Mouse (Mus musculus) hindbrain, embryonic 16.5 days (tissue): ENCODE data around the gene Rnps1. TPM values are rescaled to one million over a fixed set of nuclear protein-coding genes. Genes with fewer than 3 reads are reported as not detected.
A peak's percentile ranks its signal among the peaks of the same experiment; 100 is the strongest.

Experiments used
- ATAC-seq: fragments of 200-750 bp; cut with Nextera tagmentation; 2 replicates; pipeline ENCODE4 v1.8.0; 2017; ENCODE audit warnings: moderate TSS enrichment, moderate library complexity
- H3K27ac ChIP-seq: fragments of 300-500 bp; sonication (generic); 2 replicates; pipeline ENCODE4 v1.5.1; 2014; ENCODE audit warnings: low read depth, mild to moderate bottlenecking, control low read depth, low read length, moderate library complexity
- H3K27me3 ChIP-seq: fragments of 300-500 bp; sonication (generic); replicated peaks from 2 replicates; pipeline ENCODE4 v1.6.1; 2014; ENCODE audit warnings: low read length; ENCODE audit not compliant: control insufficient read depth, insufficient read depth
- H3K36me3 ChIP-seq: fragments of 300-500 bp; sonication (generic); 2 replicates; pipeline ENCODE4 v1.6.1; 2014; ENCODE audit warnings: mild to moderate bottlenecking, low read length, moderate library complexity, mixed read lengths; ENCODE audit not compliant: control insufficient read depth, insufficient read depth
- H3K4me1 ChIP-seq: fragments of 300-500 bp; sonication (generic); 2 replicates; pipeline ENCODE4 v1.6.1; 2014; ENCODE audit warnings: low read depth, low read length; ENCODE audit not compliant: control insufficient read depth, insufficient read depth
- H3K4me2 ChIP-seq: fragments of 300-500 bp; sonication (generic); 2 replicates; pipeline ENCODE4 v1.6.1; 2014; ENCODE audit warnings: mild to moderate bottlenecking, low read length, control low read depth, moderate library complexity
- H3K4me3 ChIP-seq: fragments of 300-500 bp; sonication (generic); 2 replicates; pipeline ENCODE4 v1.5.1; 2014; ENCODE audit warnings: mild to moderate bottlenecking, low read length, control low read depth, moderate library complexity
- H3K9ac ChIP-seq: fragments of 300-500 bp; sonication (generic); 2 replicates; pipeline ENCODE4 v1.6.1; 2014; ENCODE audit warnings: low read depth, mild to moderate bottlenecking, control low read depth, low read length, moderate library complexity
- H3K9me3 ChIP-seq: fragments of 300-500 bp; sonication (generic); 2 replicates; pipeline ENCODE4 v1.6.1; 2014; ENCODE audit warnings: mild to moderate bottlenecking, low read length, moderate library complexity; ENCODE audit not compliant: control insufficient read depth
- WGBS: fragments of 180-500 bp; shearing (Covaris S2); extraction: QIAGEN DNeasy Blood & Tissue Kit; methylation state at CpG from one replicate; pipeline ENCODE4 v1.1.7; 2014; 5-methylcytosine and 5-hydroxymethylcytosine counted together
- polyA plus RNA-seq: library from polyadenylated mRNA; unstranded; fragments of >200 nt; fragmentation: Nextera tagmentation; extraction: Ambion mirVana; gene quantifications from 2 replicates; pipeline ENCODE4 v1.2.1, GENCODE M21; 2015

The Rnps1 gene
- polyA plus RNA-seq, 1 experiment from 2014 or later, result 304 TPM

GRCm38 (mm10) chr17:24393527-24393926 is 20.8 kb upstream of the Rnps1 start:
- Histone ChIP-seq H3K9ac (no peak overlapping the region; the same call in 1 of the 2 replicates), H3K9me3 (no peaks in the 10 kb centered on the region), H3K36me3 (peaks cover 29% of the 10 kb centered on the region), H3K27me3 (no peaks in the 10 kb centered on the region), H3K4me1 (no peaks in the 10 kb centered on the region), H3K4me3 (no peak overlapping the region), H3K4me2 (no peak overlapping the region), H3K27ac (no peak overlapping the region)
- ATAC-seq, result no peak
- 24% methylated on average over 4 of the region's 4 CpGs for WGBS

DNA sequence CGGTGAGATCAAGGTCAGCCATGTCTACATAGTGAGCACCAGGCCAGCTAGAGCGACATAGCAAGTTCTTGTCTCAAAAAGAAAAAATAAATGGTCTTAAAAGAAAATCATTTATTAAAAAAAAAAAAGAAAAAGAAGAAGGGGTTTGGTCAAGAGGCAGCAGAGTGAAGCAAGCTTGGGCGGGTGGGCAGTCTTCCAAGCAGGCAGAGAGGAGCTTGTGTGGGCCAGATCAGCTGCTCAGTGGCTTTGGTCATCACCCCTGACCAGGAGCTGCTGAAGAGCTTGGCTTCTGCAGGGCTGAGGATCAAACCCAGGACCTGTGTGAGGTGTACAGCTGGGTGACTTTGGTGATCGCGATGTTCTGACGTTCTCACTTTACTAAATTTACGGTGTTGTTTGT is 19.9 kb upstream of the Rnps1 start:
- H3K4me1 ChIP-seq, result no peaks in the 10 kb centered on the region
- no peak overlapping the region for H3K27ac ChIP-seq
- no peak overlapping the region for H3K4me2 ChIP-seq
- H3K27me3 ChIP-seq, result no peaks in the 10 kb centered on the region
- no peak overlapping the region for H3K9ac ChIP-seq
- WGBS, result 85% methylated on average over 7 of the region's 7 CpGs
- peaks cover 32% of the 10 kb centered on the region for H3K36me3 ChIP-seq
- no peak overlapping the region for H3K4me3 ChIP-seq
- no peaks in the 10 kb centered on the region for H3K9me3 ChIP-seq
- no peak for ATAC-seq

GRCm38 (mm10) chr17:24402371-24402770 is 12.0 kb upstream of the Rnps1 start:
- peaks cover 43% of the 10 kb centered on the region for H3K36me3 ChIP-seq
- H3K27ac ChIP-seq, result no peak overlapping the region
- H3K4me1 ChIP-seq, result no peaks in the 10 kb centered on the region
- H3K4me3 ChIP-seq, result no peak overlapping the region
- no peaks in the 10 kb centered on the region for H3K9me3 ChIP-seq
- no peak for ATAC-seq
- H3K27me3 ChIP-seq, result no peaks in the 10 kb centered on the region
- no peak overlapping the region for H3K4me2 ChIP-seq
- no peak overlapping the region for H3K9ac ChIP-seq
- 79% methylated on average over 3 of the region's 3 CpGs for WGBS

- no peak for ATAC-seq
- no peaks in the 10 kb centered on the region for H3K9me3 ChIP-seq
- H3K4me3 ChIP-seq, result no peak overlapping the region
- H3K9ac ChIP-seq, result no peak overlapping the region
- H3K27ac ChIP-seq, result no peak overlapping the region
- no peak overlapping the region for H3K4me2 ChIP-seq
- no peaks in the 10 kb centered on the region for H3K27me3 ChIP-seq
- no peaks in the 10 kb centered on the region for H3K4me1 ChIP-seq
- peaks cover 25% of the 10 kb centered on the region for H3K36me3 ChIP-seq
- 89% methylated on average over 12 of the region's 12 CpGs for WGBS
Observed at GRCm38 (mm10) chr17:24407116-24407803, 7.1 kb upstream of the Rnps1 start.

GRCm38 (mm10) chr17:24413557-24414211 is 681 bp upstream of the Rnps1 start:
- ATAC-seq, result peak; percentile 44
- H3K36me3 ChIP-seq, result peaks cover 12% of the 10 kb centered on the region
- peak overlapping the region; percentile 91 for H3K27ac ChIP-seq
- peak overlapping the region; percentile 63 for H3K9ac ChIP-seq
- H3K27me3 ChIP-seq, result no peaks in the 10 kb centered on the region
- peaks cover 23% of the 10 kb centered on the region for H3K4me1 ChIP-seq
- H3K9me3 ChIP-seq, result no peaks in the 10 kb centered on the region
- WGBS, result 35% methylated on average over 22 of the region's 22 CpGs
- H3K4me3 ChIP-seq, result peak overlapping the region; percentile 86
- H3K4me2 ChIP-seq, result peak overlapping the region; percentile 95

GRCm38 (mm10) chr17:24415011-24415410 is 646 bp downstream of the Rnps1 start:
- WGBS, result 0% methylated on average over 21 of the region's 21 CpGs
- Histone ChIP-seq H3K4me1 (peaks cover 23% of the 10 kb centered on the region), H3K9ac (peak overlapping the region; percentile 90), H3K9me3 (no peaks in the 10 kb centered on the region), H3K27me3 (no peaks in the 10 kb centered on the region), H3K27ac (peak overlapping the region; percentile 91), H3K36me3 (peaks cover 10% of the 10 kb centered on the region), H3K4me3 (peak overlapping the region; percentile 86), H3K4me2 (peak overlapping the region; percentile 95)
- no peak for ATAC-seq

GRCm38 (mm10) chr17:24416051-24416652 is 1.8 kb downstream of the Rnps1 start:
- Histone ChIP-seq H3K4me3 (no peak overlapping the region; the same call in 1 of the 2 replicates), H3K27me3 (no peaks in the 10 kb centered on the region), H3K27ac (no peak overlapping the region), H3K36me3 (peaks cover 21% of the 10 kb centered on the region), H3K4me1 (peaks cover 23% of the 10 kb centered on the region), H3K4me2 (peak overlapping the region; percentile 95), H3K9me3 (no peaks in the 10 kb centered on the region), H3K9ac (no peak overlapping the region)
- WGBS, result 92% methylated on average over 3 of the region's 3 CpGs
- no peak for ATAC-seq

DNA sequence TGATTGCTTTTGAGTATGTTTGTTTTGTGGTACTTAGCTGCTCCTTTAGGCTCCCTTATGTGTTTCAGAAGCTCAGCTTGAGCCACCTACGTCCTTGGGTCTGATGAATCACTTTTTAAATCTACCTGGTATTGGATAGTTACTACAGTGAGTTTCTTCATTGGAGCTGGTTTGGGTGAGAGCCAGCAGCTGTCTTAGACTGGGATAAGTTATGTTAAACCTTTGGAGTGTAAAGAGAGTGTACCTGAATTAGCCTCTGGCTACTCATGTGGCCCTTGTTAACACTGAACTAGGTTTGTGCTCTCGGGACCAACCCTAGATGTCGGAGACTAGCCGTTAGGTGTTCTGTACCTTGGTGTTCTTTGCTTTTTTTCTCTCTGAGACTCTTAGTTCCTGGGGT is 8.7 kb downstream of the Rnps1 start:
- WGBS, result 93% methylated on average over 4 of the region's 4 CpGs
- no peaks in the 10 kb centered on the region for H3K9me3 ChIP-seq
- no peak overlapping the region for H3K4me2 ChIP-seq
- no peak overlapping the region for H3K27ac ChIP-seq
- H3K9ac ChIP-seq, result no peak overlapping the region
- H3K4me3 ChIP-seq, result no peak overlapping the region
- no peak for ATAC-seq
- H3K36me3 ChIP-seq, result peaks cover 42% of the 10 kb centered on the region
- H3K4me1 ChIP-seq, result peaks cover 6% of the 10 kb centered on the region
- no peaks in the 10 kb centered on the region for H3K27me3 ChIP-seq

DNA sequence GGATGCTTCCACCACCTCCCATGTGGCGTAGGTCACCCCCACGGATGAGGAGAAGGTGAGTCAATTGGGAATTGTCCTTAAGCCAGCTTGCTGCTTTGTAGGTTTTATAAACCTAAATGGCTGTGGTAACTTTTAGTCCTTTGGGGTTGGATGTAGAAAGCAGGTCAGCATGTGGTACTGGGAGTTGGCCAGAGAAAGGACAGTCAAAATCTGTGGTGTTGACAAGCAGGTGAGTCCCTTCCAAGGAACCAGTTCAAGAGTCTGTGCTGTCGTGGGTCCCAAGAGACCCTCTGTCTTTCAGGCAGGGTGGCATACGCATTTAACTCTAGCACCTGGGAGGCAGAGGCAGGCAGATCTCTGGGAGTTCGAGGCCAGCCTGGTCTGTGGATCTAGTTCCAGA is 10.1 kb downstream of the Rnps1 start:
- WGBS, result 94% methylated on average over 5 of the region's 5 CpGs
- Histone ChIP-seq H3K27me3 (no peaks in the 10 kb centered on the region), H3K27ac (no peak overlapping the region), H3K4me2 (no peak overlapping the region), H3K9ac (no peak overlapping the region), H3K9me3 (no peaks in the 10 kb centered on the region), H3K4me3 (no peak overlapping the region), H3K4me1 (peaks cover 6% of the 10 kb centered on the region), H3K36me3 (peaks cover 38% of the 10 kb centered on the region)
- no peak for ATAC-seq
